Mouse (Mus musculus): ENCODE measurements around the gene Ptch1. TPM values are rescaled to one million over a fixed set of nuclear protein-coding genes. Genes with fewer than 3 reads are reported as not detected.
A peak's percentile ranks its signal among the peaks of the same experiment; 100 is the strongest.

The Ptch1 gene
- total and polyA plus RNA-seq, 2 experiments from 2014 or later: 7.9 to 27.8 TPM

- Histone ChIP-seq H3K27me3 (ENCODE audit: insufficient read depth, low read length) (no peaks in the 10 kb centered on the region), H3K36me3 (ENCODE audit: insufficient read depth, low read length) (peaks cover 46% of the 10 kb centered on the region)
Observed at GRCm38 (mm10) chr13:63525571-63526197, 47.7 kb downstream of the Ptch1 start.

GRCm38 (mm10) chr13:63524608-63525570, 48.5 kb downstream of the Ptch1 start:
- no peaks in the 10 kb centered on the region for H3K4me1 ChIP-seq (ENCODE audit: insufficient read depth, low read length)
- no peak for TF ChIP-seq CTCF (IDR thresholded peaks at IDR 0.05)
- 72% methylated on average over 25 of the region's 25 CpGs for WGBS
- no peak for ATAC-seq (ENCODE audit: low FRiP score)
- no peak overlapping the region for H3K27ac ChIP-seq (ENCODE audit: low read depth, low read length)
- no peak overlapping the region for H3K4me2 ChIP-seq (ENCODE audit: low read depth, low read length, poor library complexity, severe bottlenecking)
- peak; percentile 52 for DNase-seq (ENCODE audit: low spot score)
- H3K9ac ChIP-seq (replicated peaks; ENCODE audit: low read length, poor library complexity, severe bottlenecking): no peak overlapping the region
- peaks cover 48% of the 10 kb centered on the region for H3K36me3 ChIP-seq (ENCODE audit: insufficient read depth, low read length)
- H3K9me3 ChIP-seq (ENCODE audit: low read length): no peaks in the 10 kb centered on the region
- no peak overlapping the region for H3K4me3 ChIP-seq (ENCODE audit: low read depth, low read length)
- H3K27me3 ChIP-seq (ENCODE audit: insufficient read depth, low read length): no peaks in the 10 kb centered on the region

More at GRCm38 (mm10) chr13:63525571-63526197, 47.7 kb downstream of the Ptch1 start:
- H3K4me1 ChIP-seq (ENCODE audit: insufficient read depth, low read length): no peaks in the 10 kb centered on the region
- 73% methylated on average over 11 of the region's 11 CpGs for WGBS
- H3K4me3 ChIP-seq (ENCODE audit: low read depth, low read length): no peak overlapping the region
- ATAC-seq (ENCODE audit: low FRiP score) (no peak), DNase-seq (ENCODE audit: low spot score) (no peak)
- no peak overlapping the region for H3K27ac ChIP-seq (ENCODE audit: low read depth, low read length)
- TF ChIP-seq CTCF (IDR thresholded peaks at IDR 0.05): no peak
- H3K9me3 ChIP-seq (ENCODE audit: low read length): no peaks in the 10 kb centered on the region
- H3K4me2 ChIP-seq (ENCODE audit: low read depth, low read length, poor library complexity, severe bottlenecking): no peak overlapping the region
- no peak overlapping the region for H3K9ac ChIP-seq (replicated peaks; ENCODE audit: low read length, poor library complexity, severe bottlenecking)

GRCm38 (mm10) chr13:63524061-63524460, 49.3 kb downstream of the Ptch1 start:
- ATAC-seq (ENCODE audit: low FRiP score) (no peak), DNase-seq (ENCODE audit: low spot score) (no peak)
- peaks cover 56% of the 10 kb centered on the region for H3K36me3 ChIP-seq (ENCODE audit: insufficient read depth, low read length)
- no peak overlapping the region for H3K9ac ChIP-seq (replicated peaks; ENCODE audit: low read length, poor library complexity, severe bottlenecking)
- H3K27me3 ChIP-seq (ENCODE audit: insufficient read depth, low read length): no peaks in the 10 kb centered on the region
- no peaks in the 10 kb centered on the region for H3K4me1 ChIP-seq (ENCODE audit: insufficient read depth, low read length)
- 66% methylated on average over 2 of the region's 2 CpGs for WGBS
- TF ChIP-seq CTCF (IDR thresholded peaks at IDR 0.05): no peak
- H3K27ac ChIP-seq (ENCODE audit: low read depth, low read length): no peak overlapping the region
- no peak overlapping the region for H3K4me3 ChIP-seq (ENCODE audit: low read depth, low read length)
- H3K9me3 ChIP-seq (ENCODE audit: low read length): no peaks in the 10 kb centered on the region
- H3K4me2 ChIP-seq (ENCODE audit: low read depth, low read length, poor library complexity, severe bottlenecking): no peak overlapping the region

- Histone ChIP-seq H3K36me3 (ENCODE audit: insufficient read depth, low read length) (peaks cover 67% of the 10 kb centered on the region), H3K4me1 (ENCODE audit: insufficient read depth, low read length) (no peaks in the 10 kb centered on the region), H3K9me3 (ENCODE audit: low read length) (no peaks in the 10 kb centered on the region), H3K27me3 (ENCODE audit: insufficient read depth, low read length) (no peaks in the 10 kb centered on the region), H3K27ac (ENCODE audit: low read depth, low read length) (no peak overlapping the region), H3K9ac (replicated peaks; ENCODE audit: low read length, poor library complexity, severe bottlenecking) (no peak overlapping the region), H3K4me3 (ENCODE audit: low read depth, low read length) (no peak overlapping the region), H3K4me2 (ENCODE audit: low read depth, low read length, poor library complexity, severe bottlenecking) (no peak overlapping the region)
- ATAC-seq (ENCODE audit: low FRiP score) (no peak), DNase-seq (ENCODE audit: low spot score) (no peak)
- WGBS: 81% methylated on average over 10 of the region's 10 CpGs
- TF ChIP-seq CTCF (IDR thresholded peaks at IDR 0.05): no peak
Observed at GRCm38 (mm10) chr13:63522832-63523231, 50.6 kb downstream of the Ptch1 start.

GRCm38 (mm10) chr13:63520110-63520509, 53.3 kb downstream of the Ptch1 start:
- Histone ChIP-seq H3K4me1 (ENCODE audit: insufficient read depth, low read length) (no peaks in the 10 kb centered on the region), H3K27me3 (ENCODE audit: insufficient read depth, low read length) (no peaks in the 10 kb centered on the region), H3K4me2 (ENCODE audit: low read depth, low read length, poor library complexity, severe bottlenecking) (no peak overlapping the region), H3K27ac (ENCODE audit: low read depth, low read length) (no peak overlapping the region), H3K9ac (replicated peaks; ENCODE audit: low read length, poor library complexity, severe bottlenecking) (no peak overlapping the region), H3K36me3 (ENCODE audit: insufficient read depth, low read length) (peaks cover 72% of the 10 kb centered on the region), H3K4me3 (ENCODE audit: low read depth, low read length) (no peak overlapping the region), H3K9me3 (ENCODE audit: low read length) (no peaks in the 10 kb centered on the region)
- ATAC-seq (ENCODE audit: low FRiP score): no peak
- WGBS: 90% methylated on average over 6 of the region's 6 CpGs
- DNase-seq (ENCODE audit: low spot score): no peak
- TF ChIP-seq CTCF (IDR thresholded peaks at IDR 0.05): no peak

- Histone ChIP-seq H3K4me2 (ENCODE audit: low read depth, low read length, poor library complexity, severe bottlenecking) (no peak overlapping the region), H3K36me3 (ENCODE audit: insufficient read depth, low read length) (peaks cover 60% of the 10 kb centered on the region), H3K4me1 (ENCODE audit: insufficient read depth, low read length) (no peaks in the 10 kb centered on the region), H3K9ac (replicated peaks; ENCODE audit: low read length, poor library complexity, severe bottlenecking) (no peak overlapping the region), H3K27ac (ENCODE audit: low read depth, low read length) (no peak overlapping the region), H3K27me3 (ENCODE audit: insufficient read depth, low read length) (no peaks in the 10 kb centered on the region), H3K4me3 (ENCODE audit: low read depth, low read length) (no peak overlapping the region), H3K9me3 (ENCODE audit: low read length) (no peaks in the 10 kb centered on the region)
- TF ChIP-seq CTCF (IDR thresholded peaks at IDR 0.05): no peak
- DNase-seq (ENCODE audit: low spot score) (no peak), ATAC-seq (ENCODE audit: low FRiP score) (no peak)
- 77% methylated on average over 2 of the region's 2 CpGs for WGBS
Observed at GRCm38 (mm10) chr13:63516535-63516934, 56.9 kb downstream of the Ptch1 start.
